Mouse (Mus musculus) natural killer cell, adult 2 months (primary cell): ENCODE results near the gene Gm4952.

ENCODE experiments used
- DNase-seq, 2 experiments: peaks; one replicate each; pipeline ENCODE4 v3.0.0; 2022; ENCODE audit warnings: low spot score in 2 of 2

Gm4952 gene

DNA sequence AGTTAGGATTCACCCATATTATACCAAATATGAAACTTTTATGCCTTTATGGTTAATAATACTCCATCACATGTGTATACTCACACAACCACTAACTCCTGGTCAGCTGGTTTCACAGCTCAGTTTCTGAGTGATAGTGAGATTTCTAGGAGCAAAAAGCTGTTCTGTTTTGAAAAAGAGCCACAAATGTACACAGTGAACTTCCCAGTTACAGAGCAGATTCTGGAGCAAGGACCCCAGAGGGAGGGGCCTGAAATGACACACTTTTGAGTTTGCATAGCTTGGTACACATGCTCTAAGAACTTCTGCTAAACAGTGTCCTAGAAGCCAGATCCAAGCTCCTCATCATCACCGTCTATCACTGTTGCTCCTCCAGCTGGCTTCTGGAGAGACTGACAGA, at the start of gene Gm4952:
TSS of gene Gm4952 (plus strand) at position 301 of the 400 bp plus-strand sequence.
- no peak for DNase-seq

DNA sequence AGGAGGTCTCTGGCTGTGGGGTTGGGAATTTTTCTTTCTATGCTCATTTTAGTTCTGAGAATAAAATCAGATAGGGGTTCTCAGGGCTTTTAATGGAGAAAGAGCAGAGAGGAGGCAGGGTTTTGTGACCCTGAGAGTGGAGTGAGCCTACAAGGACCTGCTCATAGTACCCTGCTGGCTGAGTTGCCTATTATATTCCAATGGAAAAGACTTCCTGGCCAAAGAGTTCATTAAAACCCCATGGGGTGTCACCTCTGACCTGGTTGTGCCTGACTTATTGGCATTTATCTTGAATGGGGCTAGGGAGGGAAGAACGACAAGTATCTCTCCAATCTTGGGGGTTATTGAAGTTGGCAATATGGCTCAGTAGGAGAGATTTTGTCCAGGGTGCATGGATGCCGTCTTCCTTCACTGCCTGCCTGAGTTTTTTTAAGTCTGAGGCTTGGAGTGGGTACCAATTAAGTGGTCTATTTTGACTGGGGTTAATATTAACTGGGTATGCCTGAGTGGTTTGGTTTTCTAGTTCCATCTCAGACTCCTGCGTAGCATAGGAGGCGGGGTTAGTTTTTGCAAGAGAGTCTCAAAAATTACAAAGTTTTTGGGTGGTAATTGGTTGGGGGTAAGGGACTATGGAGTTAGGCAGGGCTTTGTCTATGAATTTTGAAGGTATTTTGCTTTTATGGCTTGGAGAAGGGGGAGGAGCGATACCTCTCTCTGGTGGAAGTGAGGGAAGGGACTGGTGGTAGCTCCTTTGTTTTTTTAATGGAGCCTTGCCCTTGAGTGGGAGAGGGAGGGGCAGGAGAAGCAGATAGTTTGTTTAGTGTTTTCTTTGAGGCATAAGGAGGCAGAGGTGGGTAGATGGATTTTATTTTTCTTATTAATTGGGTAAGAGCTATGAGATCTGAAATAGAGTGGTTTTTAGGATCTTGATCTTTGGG, 49.5 kb upstream of the Gm4952 start:
- no peak for DNase-seq

GRCm38 (mm10) chr19:12556293-12556692, 43.5 kb upstream of the Gm4952 start:
- no peak for DNase-seq

DNA sequence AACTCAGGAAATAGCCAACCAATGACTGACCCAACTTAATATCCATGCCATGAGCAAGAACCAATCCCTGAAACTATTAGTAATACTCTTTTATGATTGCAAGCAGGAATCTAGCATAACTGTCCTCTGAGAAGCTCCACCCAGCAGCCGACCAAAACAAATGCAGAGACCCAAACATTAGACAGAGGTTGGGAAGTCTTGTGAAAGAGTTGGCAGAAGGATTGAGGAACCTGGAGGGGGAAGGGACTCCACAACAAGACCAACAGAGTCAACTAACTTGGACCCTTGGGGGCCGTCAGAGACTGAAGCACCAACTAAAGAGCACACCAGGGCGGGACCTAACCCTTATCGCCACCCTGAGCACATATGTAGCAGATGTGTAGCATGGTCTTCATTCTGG, 41.6 kb upstream of the Gm4952 start:
- DNase-seq, result no peak

- DNase-seq, result no peak
These were observed 35.6 kb upstream of the Gm4952 start for GRCm38 (mm10) chr19:12564197-12564596.

GRCm38 (mm10) chr19:12567011-12567410, 32.8 kb upstream of the Gm4952 start:
- DNase-seq, result peak in 1 of 2 experiments; percentile 50

GRCm38 (mm10) chr19:12570866-12571265, 28.9 kb upstream of the Gm4952 start:
- no peak for DNase-seq

DNA sequence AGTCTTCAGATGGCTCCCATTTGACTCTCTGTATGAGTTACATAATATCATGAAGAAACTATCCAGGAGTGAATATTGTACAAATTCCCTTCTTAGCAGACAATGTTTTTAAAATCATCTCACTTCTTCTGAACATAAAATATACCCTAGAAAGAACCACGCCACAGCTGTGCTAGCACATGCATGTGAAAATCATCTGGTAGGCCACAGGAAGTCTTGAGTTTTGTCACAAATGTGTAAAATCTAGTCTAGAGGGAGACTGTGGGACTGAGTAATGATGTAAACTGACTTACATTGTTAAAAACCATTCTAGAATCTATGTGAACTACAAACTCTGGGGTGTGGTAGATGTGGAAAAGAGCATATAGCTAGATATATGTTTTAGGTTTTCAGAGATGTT, 28.1 kb upstream of the Gm4952 start:
- no peak for DNase-seq

DNA sequence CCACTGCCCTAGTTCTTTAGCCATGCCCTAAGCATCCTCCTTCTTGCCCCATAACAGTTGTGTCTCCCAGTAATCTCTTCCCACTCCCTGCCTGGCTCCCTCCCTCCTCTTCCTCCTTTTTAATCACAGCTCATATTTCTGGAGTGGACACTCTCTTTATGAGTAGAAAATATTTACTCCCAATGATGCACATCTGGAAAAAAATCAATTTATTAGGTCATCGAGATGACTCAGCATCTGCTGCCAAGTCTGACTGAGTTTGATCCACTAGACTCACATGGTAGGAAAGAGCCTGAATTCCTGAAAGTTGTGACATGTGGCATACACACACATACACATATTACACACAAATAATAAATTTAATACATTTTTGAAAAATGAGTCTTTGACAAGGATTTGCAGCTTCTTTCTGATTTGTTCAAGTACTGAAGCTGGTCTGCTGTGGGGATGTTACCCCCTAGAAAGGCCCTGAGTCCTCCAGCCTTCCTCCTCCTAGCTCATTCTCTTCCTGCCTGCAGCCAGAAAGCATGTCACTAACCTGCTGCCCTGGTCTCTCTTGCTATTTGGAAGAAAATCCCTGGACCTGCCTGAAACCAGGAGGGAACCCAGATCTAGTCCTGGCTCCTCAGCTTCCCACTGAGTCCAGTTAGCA, 27.0 kb upstream of the Gm4952 start:
- DNase-seq, result no peak

GRCm38 (mm10) chr19:12573266-12574011, 26.3 kb upstream of the Gm4952 start:
- DNase-seq, result peak; percentile 72 to 85

GRCm38 (mm10) chr19:12574012-12574407, 25.8 kb upstream of the Gm4952 start:
- DNase-seq, result peak; percentile 21 to 42

- no peak for DNase-seq
These were observed 24.7 kb upstream of the Gm4952 start for GRCm38 (mm10) chr19:12575107-12575506.

DNA sequence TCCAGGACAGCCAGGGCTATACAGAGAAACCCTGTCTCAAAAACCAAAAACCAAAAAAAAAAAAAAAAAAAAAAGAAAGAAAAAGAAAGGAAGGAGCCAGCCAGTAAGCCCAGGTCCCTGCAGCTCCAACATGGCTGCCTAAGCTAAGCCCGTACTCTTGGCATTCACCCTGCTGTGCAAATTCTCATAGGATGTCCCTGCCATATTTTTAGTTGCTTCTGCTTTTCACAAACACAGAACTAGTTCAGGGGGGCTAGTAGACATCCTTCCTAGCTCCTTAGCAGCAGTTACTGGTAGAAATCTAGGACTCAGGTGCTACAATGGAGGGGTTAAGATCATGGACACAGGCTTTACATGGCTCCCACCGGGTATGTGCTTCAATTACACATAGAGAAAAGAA, 24.3 kb upstream of the Gm4952 start:
- DNase-seq, result no peak

GRCm38 (mm10) chr19:12576639-12577038, 23.1 kb upstream of the Gm4952 start:
- peak in 1 of 2 experiments; percentile 19 for DNase-seq

DNA sequence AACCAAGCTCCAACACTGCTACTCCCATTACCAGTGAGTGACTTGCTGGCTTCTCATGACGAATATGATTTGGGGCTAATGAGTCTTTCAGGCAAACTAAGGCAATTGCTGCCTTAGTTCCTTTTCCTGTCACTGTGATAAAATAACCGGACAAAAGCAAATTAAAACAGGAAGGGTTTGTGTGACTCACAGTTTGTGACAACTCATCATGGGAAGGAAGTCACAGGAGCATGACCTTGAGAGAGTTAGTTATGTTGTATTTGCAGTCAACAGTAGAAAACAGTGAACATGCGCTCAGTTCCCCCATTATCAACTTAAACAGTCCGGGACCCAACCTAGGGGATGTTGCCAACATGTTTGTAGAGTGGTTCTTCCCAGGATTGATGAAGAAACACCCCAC, 14.5 kb upstream of the Gm4952 start:
- DNase-seq, result no peak

GRCm38 (mm10) chr19:12591908-12592307, 7.9 kb upstream of the Gm4952 start:
- DNase-seq, result peak; percentile 67 to 74

- no peak for DNase-seq
These were observed 4.6 kb upstream of the Gm4952 start for GRCm38 (mm10) chr19:12595135-12595529.

DNA sequence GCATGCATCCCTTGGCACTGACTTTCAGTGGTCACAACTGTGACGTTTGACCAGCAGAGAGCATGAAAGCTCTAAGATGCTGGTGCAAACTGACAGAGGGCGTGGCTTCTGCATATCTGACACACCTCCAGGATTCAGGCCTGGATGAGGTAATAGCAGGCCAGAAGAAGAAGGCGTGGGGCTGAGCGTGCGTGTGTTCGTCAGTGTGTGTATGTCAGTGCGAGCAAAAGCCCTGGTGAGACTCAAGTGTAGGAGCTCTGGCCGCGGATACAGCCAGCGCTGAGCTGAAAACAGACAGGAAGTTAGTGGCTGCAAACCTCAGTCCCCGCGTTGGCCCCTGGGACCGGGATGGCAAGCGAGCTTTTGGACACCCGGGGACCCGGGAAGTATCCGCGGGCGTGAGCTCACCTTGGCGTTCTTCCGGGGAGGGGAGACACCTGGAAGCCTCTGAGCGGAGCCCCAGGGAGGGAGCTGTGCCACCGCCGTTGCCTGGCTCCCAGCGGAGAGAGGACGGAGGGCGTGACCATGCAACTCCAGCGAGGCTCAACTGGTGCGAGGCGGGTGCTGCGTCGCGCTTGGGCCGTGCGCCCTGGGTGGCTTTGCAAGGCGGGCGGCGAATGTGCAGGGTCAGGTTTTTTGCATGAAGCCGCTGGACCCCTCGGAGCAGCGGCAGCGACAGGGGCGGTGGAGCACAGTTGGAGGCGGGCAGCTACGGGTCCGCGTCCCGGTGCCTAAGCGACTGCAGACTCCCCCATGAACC, 4.1 kb upstream of the Gm4952 start:
- peak; percentile 52 to 54 for DNase-seq

GRCm38 (mm10) chr19:12596290-12597072, 3.3 kb upstream of the Gm4952 start:
- no peak for DNase-seq

- DNase-seq, result no peak
These were observed 2.7 kb upstream of the Gm4952 start for GRCm38 (mm10) chr19:12597073-12597405.

DNA sequence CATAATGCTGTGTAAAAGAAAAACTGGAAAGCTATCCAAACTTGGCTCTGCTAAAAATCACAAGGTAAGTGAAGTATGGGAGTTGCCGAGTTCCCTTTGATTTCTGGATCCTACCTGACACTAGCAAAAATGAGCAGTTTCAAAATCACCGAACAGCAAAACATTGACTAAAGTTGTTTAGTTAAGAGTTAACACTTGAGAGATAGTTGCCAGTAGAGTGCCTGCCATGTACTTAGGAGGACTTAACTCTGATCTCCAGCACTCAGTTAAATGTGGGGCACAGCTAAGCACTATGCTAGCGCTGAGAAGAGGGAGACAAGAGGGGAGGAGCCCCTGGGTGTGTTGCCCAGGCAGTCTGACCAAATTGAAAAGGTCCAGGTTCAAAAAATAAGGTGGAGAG, 1.1 kb upstream of the Gm4952 start:
- no peak for DNase-seq
